Mouse (Mus musculus) frontal cortex, adult 2 months (tissue): ENCODE data around the gene Olfr372. TPM values are rescaled to one million over a fixed set of nuclear protein-coding genes. Genes with fewer than 3 reads are reported as not detected.
"Not testable (repeated sequence)": the region's sequence is repeated elsewhere in the genome, so short reads cannot be mapped to it uniquely, and the experiment has no call there.

ENCODE experiments used
- DNase-seq, 2 experiments: peaks; one replicate each; pipeline ENCODE4 v3.0.0; 2022; ENCODE audit warnings: low spot score in 1 of 2; ENCODE audit errors: extremely low spot score in 1 of 2
- polyA plus RNA-seq: library from polyadenylated mRNA; depleted of rRNA; stranded (reverse); fragments of >200 nt; gene quantifications from 2 replicates; pipeline ENCODE4 v1.2.3, GENCODE M21; 2012; rRNA removed

Gene Olfr372
- polyA plus RNA-seq: not detected in 2 replicates

GRCm38 (mm10) chr8:72040918-72041317 is at the start of gene Olfr372:
Gene Olfr372, plus strand, starts transcription at chr8:72041218.
- DNase-seq: not testable (repeated sequence)

- no peak for DNase-seq
Measured at GRCm38 (mm10) chr8:71999434-71999833, 41.6 kb upstream of the Olfr372 start.

- DNase-seq: no peak
Measured at GRCm38 (mm10) chr8:72000223-72000622, 40.8 kb upstream of the Olfr372 start.

GRCm38 (mm10) chr8:72002942-72003341 is 38.1 kb upstream of the Olfr372 start:
- DNase-seq: no peak

- DNase-seq: no peak
Measured at GRCm38 (mm10) chr8:72005912-72006311, 35.1 kb upstream of the Olfr372 start.

GRCm38 (mm10) chr8:72006763-72007162 is 34.3 kb upstream of the Olfr372 start:
- DNase-seq: no peak

- DNase-seq: no peak
Measured at GRCm38 (mm10) chr8:72008134-72008641, 32.8 kb upstream of the Olfr372 start.

GRCm38 (mm10) chr8:72009473-72009872 is 31.5 kb upstream of the Olfr372 start, which contains the start of gene Cyp4f18:
Gene Cyp4f18, minus strand, starts transcription at chr8:72009626.
- no peak for DNase-seq

- DNase-seq: not testable (repeated sequence)
Measured at GRCm38 (mm10) chr8:72013506-72014228, 27.4 kb upstream of the Olfr372 start.

GRCm38 (mm10) chr8:72017339-72017738 is 23.7 kb upstream of the Olfr372 start:
- not testable (repeated sequence) for DNase-seq

- peak in 1 of 2 experiments; percentile 41 for DNase-seq
Measured at GRCm38 (mm10) chr8:72018141-72018540, 22.9 kb upstream of the Olfr372 start.

GRCm38 (mm10) chr8:72019022-72019421 is 22.0 kb upstream of the Olfr372 start:
- not testable (repeated sequence) for DNase-seq

GRCm38 (mm10) chr8:72019816-72020215 is 21.2 kb upstream of the Olfr372 start:
- no peak for DNase-seq

- peak in 1 of 2 experiments; percentile 67 for DNase-seq
Measured at GRCm38 (mm10) chr8:72024886-72025285, 16.1 kb upstream of the Olfr372 start.

- peak; percentile 14 to 77 for DNase-seq
Measured at GRCm38 (mm10) chr8:72032926-72033325, 8.1 kb upstream of the Olfr372 start.

- DNase-seq: no peak
Measured at GRCm38 (mm10) chr8:72042493-72042892, 1.5 kb downstream of the Olfr372 start.

GRCm38 (mm10) chr8:72054633-72055032 is 13.6 kb downstream of the Olfr372 start:
- not testable (repeated sequence) for DNase-seq

GRCm38 (mm10) chr8:72057643-72058042 is 16.6 kb downstream of the Olfr372 start:
- not testable (repeated sequence) for DNase-seq

- not testable (repeated sequence) for DNase-seq
Measured at GRCm38 (mm10) chr8:72066819-72067399, 25.9 kb downstream of the Olfr372 start.

- not testable (repeated sequence) for DNase-seq
Measured at GRCm38 (mm10) chr8:72082877-72083276, 41.9 kb downstream of the Olfr372 start, which contains the start of gene Olfr373. Gene Olfr373, plus strand, starts transcription at chr8:72083177.

- DNase-seq: no peak
Measured at GRCm38 (mm10) chr8:72084744-72085143, 43.7 kb downstream of the Olfr372 start.

- DNase-seq: not testable (repeated sequence)
Measured at GRCm38 (mm10) chr8:72087611-72088010, 46.6 kb downstream of the Olfr372 start.
